Mouse (Mus musculus): ENCODE measurements around the gene Hnrnpa3. TPM values are rescaled to one million over a fixed set of nuclear protein-coding genes. Genes with fewer than 3 reads are reported as not detected.

The Hnrnpa3 gene
- polyA plus RNA-seq, 1 experiment from 2014 or later = 230 TPM

- peak overlapping the region; percentile 97 for H3K4me3 ChIP-seq (ENCODE audit: low read depth, low read length)
- no peaks in the 10 kb centered on the region for H3K27me3 ChIP-seq (replicated peaks; ENCODE audit: control insufficient read depth, insufficient read depth, low read length)
- H3K4me1 ChIP-seq (replicated peaks; ENCODE audit: control insufficient read depth, insufficient read depth, low read length) = peaks cover 14% of the 10 kb centered on the region; the same call in 1 of the 2 replicates
- under 1% methylated on average over 38 of the region's 47 CpGs for WGBS
- DNase-seq (ENCODE audit: low spot score) (peak; percentile 96), ATAC-seq (replicated peaks; ENCODE audit: low FRiP score, low TSS enrichment, low read depth) (peak; percentile 70)
- peak overlapping the region; percentile 99 for H3K9ac ChIP-seq (ENCODE audit: low read length)
- H3K36me3 ChIP-seq (ENCODE audit: control insufficient read depth, insufficient read depth, low read length) = peaks cover 39% of the 10 kb centered on the region
- H3K4me2 ChIP-seq (ENCODE audit: low read length) = peak overlapping the region; percentile 71
- H3K27ac ChIP-seq (ENCODE audit: low read depth) = peak overlapping the region; percentile 97
- H3K9me3 ChIP-seq (ENCODE audit: control insufficient read depth, low read length) = no peaks in the 10 kb centered on the region
These were observed 534 bp downstream of the Hnrnpa3 start for GRCm38 (mm10) chr2:75659629-75659960.

- Histone ChIP-seq H3K36me3 (ENCODE audit: control insufficient read depth, insufficient read depth, low read length) (peaks cover 46% of the 10 kb centered on the region), H3K27me3 (replicated peaks; ENCODE audit: control insufficient read depth, insufficient read depth, low read length) (no peaks in the 10 kb centered on the region), H3K27ac (ENCODE audit: low read depth) (peak overlapping the region; percentile 97), H3K9ac (ENCODE audit: low read length) (peak overlapping the region; percentile 99), H3K4me2 (ENCODE audit: low read length) (peak overlapping the region; percentile 71), H3K4me3 (ENCODE audit: low read depth, low read length) (peak overlapping the region; percentile 97), H3K4me1 (replicated peaks; ENCODE audit: control insufficient read depth, insufficient read depth, low read length) (peaks cover 14% of the 10 kb centered on the region; the same call in 1 of the 2 replicates), H3K9me3 (ENCODE audit: control insufficient read depth, low read length) (no peaks in the 10 kb centered on the region)
- ATAC-seq (replicated peaks; ENCODE audit: low FRiP score, low TSS enrichment, low read depth) (no peak), DNase-seq (ENCODE audit: low spot score) (no peak)
- WGBS = 3% methylated on average over 15 of the region's 15 CpGs
These were observed 1.3 kb downstream of the Hnrnpa3 start for GRCm38 (mm10) chr2:75660255-75660948.

DNA sequence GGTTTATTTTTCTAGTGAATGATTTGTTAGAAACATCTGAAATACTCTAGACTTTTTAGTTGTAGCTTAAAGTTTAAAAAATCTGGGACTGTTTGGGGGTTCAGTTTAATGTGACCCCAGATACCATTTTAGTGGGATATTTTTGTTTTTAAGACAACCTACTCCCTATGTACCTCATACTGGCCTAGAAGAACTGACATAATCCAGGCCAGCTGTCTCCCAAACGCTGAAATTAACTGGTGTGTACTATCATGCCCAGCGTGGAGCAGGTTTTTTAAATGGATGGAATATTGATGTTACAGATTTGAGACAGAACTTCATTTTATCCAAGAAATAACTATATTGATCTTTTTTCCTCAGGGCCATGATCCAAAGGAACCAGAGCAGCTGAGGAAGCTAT is 2.0 kb downstream of the Hnrnpa3 start:
- Histone ChIP-seq H3K36me3 (ENCODE audit: control insufficient read depth, insufficient read depth, low read length) (peaks cover 46% of the 10 kb centered on the region), H3K4me2 (ENCODE audit: low read length) (peak overlapping the region; percentile 71), H3K27me3 (replicated peaks; ENCODE audit: control insufficient read depth, insufficient read depth, low read length) (no peaks in the 10 kb centered on the region), H3K27ac (ENCODE audit: low read depth) (peak overlapping the region; percentile 97; the same call in 1 of the 2 replicates), H3K4me3 (ENCODE audit: low read depth, low read length) (peak overlapping the region; percentile 97), H3K4me1 (replicated peaks; ENCODE audit: control insufficient read depth, insufficient read depth, low read length) (peaks cover 14% of the 10 kb centered on the region; the same call in 1 of the 2 replicates), H3K9ac (ENCODE audit: low read length) (peak overlapping the region; percentile 99), H3K9me3 (ENCODE audit: control insufficient read depth, low read length) (no peaks in the 10 kb centered on the region)
- no peak for DNase-seq (ENCODE audit: low spot score)
- ATAC-seq (replicated peaks; ENCODE audit: low FRiP score, low TSS enrichment, low read depth) = no peak
- 11% methylated on average over 2 of the region's 2 CpGs for WGBS

GRCm38 (mm10) chr2:75669491-75670445 is 10.7 kb downstream of the Hnrnpa3 start:
- Histone ChIP-seq H3K4me3 (ENCODE audit: low read depth, low read length) (no peak overlapping the region), H3K27ac (ENCODE audit: low read depth) (no peak overlapping the region), H3K36me3 (ENCODE audit: control insufficient read depth, insufficient read depth, low read length) (peaks cover 13% of the 10 kb centered on the region), H3K9me3 (ENCODE audit: control insufficient read depth, low read length) (no peaks in the 10 kb centered on the region), H3K27me3 (replicated peaks; ENCODE audit: control insufficient read depth, insufficient read depth, low read length) (no peaks in the 10 kb centered on the region), H3K4me2 (ENCODE audit: low read length) (no peak overlapping the region), H3K4me1 (replicated peaks; ENCODE audit: control insufficient read depth, insufficient read depth, low read length) (no peaks in the 10 kb centered on the region), H3K9ac (ENCODE audit: low read length) (no peak overlapping the region)
- 44% methylated on average over 14 of the region's 14 CpGs for WGBS
- ATAC-seq (replicated peaks; ENCODE audit: low FRiP score, low TSS enrichment, low read depth) = peak; percentile 21
- no peak for DNase-seq (ENCODE audit: low spot score)

GRCm38 (mm10) chr2:75670446-75671336 is 11.6 kb downstream of the Hnrnpa3 start:
- no peak overlapping the region for H3K4me2 ChIP-seq (ENCODE audit: low read length)
- 82% methylated on average over 6 of the region's 6 CpGs for WGBS
- no peak overlapping the region for H3K27ac ChIP-seq (ENCODE audit: low read depth)
- H3K9ac ChIP-seq (ENCODE audit: low read length) = no peak overlapping the region
- no peak overlapping the region for H3K4me3 ChIP-seq (ENCODE audit: low read depth, low read length)
- no peaks in the 10 kb centered on the region for H3K9me3 ChIP-seq (ENCODE audit: control insufficient read depth, low read length)
- DNase-seq (ENCODE audit: low spot score) (no peak), ATAC-seq (replicated peaks; ENCODE audit: low FRiP score, low TSS enrichment, low read depth) (peak; percentile 3; the same call in 1 of the 2 replicates)
- H3K4me1 ChIP-seq (replicated peaks; ENCODE audit: control insufficient read depth, insufficient read depth, low read length) = no peaks in the 10 kb centered on the region
- no peaks in the 10 kb centered on the region for H3K27me3 ChIP-seq (replicated peaks; ENCODE audit: control insufficient read depth, insufficient read depth, low read length)
- H3K36me3 ChIP-seq (ENCODE audit: control insufficient read depth, insufficient read depth, low read length) = peaks cover 14% of the 10 kb centered on the region

- no peak overlapping the region for H3K4me3 ChIP-seq (ENCODE audit: low read depth, low read length)
- no peak overlapping the region for H3K27ac ChIP-seq (ENCODE audit: low read depth)
- ATAC-seq (replicated peaks; ENCODE audit: low FRiP score, low TSS enrichment, low read depth) (no peak), DNase-seq (ENCODE audit: low spot score) (no peak)
- no peaks in the 10 kb centered on the region for H3K27me3 ChIP-seq (replicated peaks; ENCODE audit: control insufficient read depth, insufficient read depth, low read length)
- H3K9ac ChIP-seq (ENCODE audit: low read length) = no peak overlapping the region
- H3K4me1 ChIP-seq (replicated peaks; ENCODE audit: control insufficient read depth, insufficient read depth, low read length) = no peaks in the 10 kb centered on the region
- H3K4me2 ChIP-seq (ENCODE audit: low read length) = no peak overlapping the region
- H3K9me3 ChIP-seq (ENCODE audit: control insufficient read depth, low read length) = no peaks in the 10 kb centered on the region
- 82% methylated on average over 2 of the region's 2 CpGs for WGBS
- peaks cover 20% of the 10 kb centered on the region for H3K36me3 ChIP-seq (ENCODE audit: control insufficient read depth, insufficient read depth, low read length)
These were observed 12.2 kb downstream of the Hnrnpa3 start for GRCm38 (mm10) chr2:75671337-75671660.

DNA sequence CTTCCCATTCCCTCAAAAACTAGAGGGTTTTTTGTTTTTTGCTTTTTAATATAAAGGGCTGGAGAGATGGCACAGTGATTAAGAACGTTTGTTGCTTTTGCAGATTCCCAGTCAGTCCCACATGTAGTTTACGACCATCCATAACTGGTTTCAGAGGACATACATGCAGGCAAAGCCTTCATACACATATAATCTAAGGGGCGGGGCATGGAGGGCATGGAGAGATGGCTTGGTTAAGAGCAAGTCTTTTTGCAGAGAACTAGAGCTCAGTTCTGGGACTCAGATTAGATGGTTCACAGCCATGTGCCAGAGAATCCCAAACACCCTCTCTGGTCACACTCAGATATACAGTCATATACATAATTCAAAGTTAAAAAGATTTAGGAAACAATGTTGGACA is 13.5 kb downstream of the Hnrnpa3 start:
- DNase-seq (ENCODE audit: low spot score) (no peak), ATAC-seq (replicated peaks; ENCODE audit: low FRiP score, low TSS enrichment, low read depth) (no peak)
- no peaks in the 10 kb centered on the region for H3K9me3 ChIP-seq (ENCODE audit: control insufficient read depth, low read length)
- no peaks in the 10 kb centered on the region for H3K4me1 ChIP-seq (replicated peaks; ENCODE audit: control insufficient read depth, insufficient read depth, low read length)
- WGBS = 76% methylated on average over 3 of the region's 3 CpGs
- no peak overlapping the region for H3K27ac ChIP-seq (ENCODE audit: low read depth)
- H3K4me3 ChIP-seq (ENCODE audit: low read depth, low read length) = no peak overlapping the region
- no peak overlapping the region for H3K4me2 ChIP-seq (ENCODE audit: low read length)
- H3K36me3 ChIP-seq (ENCODE audit: control insufficient read depth, insufficient read depth, low read length) = peaks cover 33% of the 10 kb centered on the region
- no peak overlapping the region for H3K9ac ChIP-seq (ENCODE audit: low read length)
- no peaks in the 10 kb centered on the region for H3K27me3 ChIP-seq (replicated peaks; ENCODE audit: control insufficient read depth, insufficient read depth, low read length)

GRCm38 (mm10) chr2:75676567-75676966 is 17.5 kb downstream of the Hnrnpa3 start:
- Histone ChIP-seq H3K9ac (ENCODE audit: low read length) (no peak overlapping the region), H3K9me3 (ENCODE audit: control insufficient read depth, low read length) (no peaks in the 10 kb centered on the region), H3K27me3 (replicated peaks; ENCODE audit: control insufficient read depth, insufficient read depth, low read length) (no peaks in the 10 kb centered on the region), H3K27ac (ENCODE audit: low read depth) (no peak overlapping the region), H3K4me2 (ENCODE audit: low read length) (no peak overlapping the region), H3K36me3 (ENCODE audit: control insufficient read depth, insufficient read depth, low read length) (peaks cover 48% of the 10 kb centered on the region), H3K4me1 (replicated peaks; ENCODE audit: control insufficient read depth, insufficient read depth, low read length) (0 out of 2 replicates have a peak, but pooled peaks cover 7% of the 10 kb centered on the region), H3K4me3 (ENCODE audit: low read depth, low read length) (no peak overlapping the region)
- DNase-seq (ENCODE audit: low spot score) = no peak
- WGBS = 91% methylated on average over 14 of the region's 14 CpGs
- no peak for ATAC-seq (replicated peaks; ENCODE audit: low FRiP score, low TSS enrichment, low read depth)

All from intestine, embryonic 14.5 days (tissue).